Mouse (Mus musculus): ENCODE results near the gene Tbc1d14. TPM values are rescaled to one million over a fixed set of nuclear protein-coding genes. Genes with fewer than 3 reads are reported as not detected.
A peak's percentile ranks its signal among the peaks of the same experiment; 100 is the strongest.

The Tbc1d14 gene
- total RNA-seq, 2 experiments from 2014 or later = 73.1 to 79.2 TPM

DNA sequence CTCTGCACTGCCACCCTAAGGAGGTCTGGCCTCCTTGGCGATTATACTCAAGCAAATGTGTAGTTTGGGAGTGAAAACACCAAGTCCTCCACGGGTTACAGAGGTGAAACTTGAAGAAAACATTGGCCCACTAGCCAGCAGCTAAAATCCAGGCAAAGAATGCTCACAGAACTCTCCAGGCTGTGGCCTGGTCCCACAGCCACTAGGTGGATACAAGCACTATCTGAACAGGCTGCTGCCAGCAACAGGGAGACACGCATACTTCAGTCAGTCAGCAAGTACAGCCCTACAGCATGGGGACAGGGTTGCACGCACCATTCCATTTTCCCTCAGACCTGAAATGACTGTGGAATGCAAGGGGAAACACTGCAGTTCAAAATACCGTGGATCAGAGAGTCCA is 66.8 kb downstream of the Tbc1d14 start:
- no peak for DNase-seq (ENCODE audit: low spot score in 2 of 2)
- intact Hi-C loops (cut with DNase I) = loop anchor here (5.0 kb wide), 1 partner anchor 216 kb away; no protein-coding TSS in a partner anchor

GRCm38 (mm10) chr5:36525216-36525615 is 67.9 kb downstream of the Tbc1d14 start:
- intact Hi-C loops (cut with DNase I) = loop anchor here (5.0 kb wide), 1 partner anchor 217 kb away; no protein-coding TSS in a partner anchor

GRCm38 (mm10) chr5:36523219-36523703 is 69.8 kb downstream of the Tbc1d14 start:
- intact Hi-C loops (cut with DNase I) = no loop called here
- DNase-seq (ENCODE audit: low spot score in 2 of 2) = no peak

More at GRCm38 (mm10) chr5:36525216-36525615, 67.9 kb downstream of the Tbc1d14 start:
- DNase-seq (ENCODE audit: low spot score in 2 of 2) = no peak

GRCm38 (mm10) chr5:36522782-36523181 is 70.3 kb downstream of the Tbc1d14 start:
- intact Hi-C loops (cut with DNase I) = no loop called here
- no peak for DNase-seq (ENCODE audit: low spot score in 2 of 2)

- no peak for DNase-seq (ENCODE audit: low spot score in 2 of 2)
- intact Hi-C loops (cut with DNase I) = no loop called here
Observed at GRCm38 (mm10) chr5:36519751-36520150, 73.3 kb downstream of the Tbc1d14 start.

DNA sequence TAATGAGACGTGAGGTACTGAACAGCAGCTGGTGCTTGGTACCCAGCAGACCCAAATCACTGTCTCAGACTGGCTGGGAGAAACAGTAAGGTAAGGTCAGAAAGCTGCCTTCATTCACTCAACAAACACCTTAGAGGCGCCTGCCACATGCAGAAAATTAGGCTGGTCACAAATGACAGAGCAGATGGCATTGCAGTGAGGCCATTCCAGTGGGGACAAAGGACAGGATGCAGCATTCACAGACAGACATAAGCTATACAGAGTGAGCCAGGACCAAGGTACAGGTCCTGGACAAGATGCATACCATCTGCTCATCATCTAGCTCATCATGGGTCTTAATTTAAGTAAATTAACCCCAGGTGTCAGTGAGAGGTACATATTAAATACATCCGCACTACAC is 75.5 kb downstream of the Tbc1d14 start:
- DNase-seq (ENCODE audit: low spot score in 2 of 2) = no peak
- intact Hi-C loops (cut with DNase I) = no loop called here

DNA sequence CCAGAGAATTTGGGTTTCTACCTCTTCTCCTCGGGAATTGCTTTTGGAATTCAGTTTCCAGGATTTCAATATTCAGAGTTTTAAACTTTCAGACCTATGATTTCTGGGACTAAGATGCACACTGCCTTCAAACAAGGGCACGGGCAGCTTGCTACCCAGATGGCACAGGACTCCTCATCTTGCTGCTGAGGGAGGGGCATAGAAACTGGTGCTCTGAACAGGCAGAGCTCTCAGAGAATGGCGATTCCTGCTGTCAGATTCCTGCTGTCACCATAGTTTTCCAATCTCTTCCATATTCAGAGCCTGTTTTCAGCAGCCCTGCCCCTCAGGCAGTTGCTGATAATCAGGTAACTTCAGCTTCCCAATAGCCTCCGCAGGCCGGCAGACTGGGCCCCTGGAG is 77.5 kb downstream of the Tbc1d14 start:
- DNase-seq (ENCODE audit: low spot score in 2 of 2) = no peak
- intact Hi-C loops (cut with DNase I) = no loop called here

- intact Hi-C loops (cut with DNase I) = no loop called here
- DNase-seq (ENCODE audit: low spot score in 2 of 2) = no peak
Observed at GRCm38 (mm10) chr5:36515126-36515525, 78.0 kb downstream of the Tbc1d14 start.

GRCm38 (mm10) chr5:36510956-36511355 is 82.1 kb downstream of the Tbc1d14 start:
- intact Hi-C loops (cut with DNase I) = no loop called here

GRCm38 (mm10) chr5:36508351-36508750 is 84.7 kb downstream of the Tbc1d14 start:
- no peak for DNase-seq (ENCODE audit: low spot score in 2 of 2)
- intact Hi-C loops (cut with DNase I) = no loop called here

More at GRCm38 (mm10) chr5:36510956-36511355, 82.1 kb downstream of the Tbc1d14 start:
- DNase-seq (ENCODE audit: low spot score in 2 of 2) = no peak

DNA sequence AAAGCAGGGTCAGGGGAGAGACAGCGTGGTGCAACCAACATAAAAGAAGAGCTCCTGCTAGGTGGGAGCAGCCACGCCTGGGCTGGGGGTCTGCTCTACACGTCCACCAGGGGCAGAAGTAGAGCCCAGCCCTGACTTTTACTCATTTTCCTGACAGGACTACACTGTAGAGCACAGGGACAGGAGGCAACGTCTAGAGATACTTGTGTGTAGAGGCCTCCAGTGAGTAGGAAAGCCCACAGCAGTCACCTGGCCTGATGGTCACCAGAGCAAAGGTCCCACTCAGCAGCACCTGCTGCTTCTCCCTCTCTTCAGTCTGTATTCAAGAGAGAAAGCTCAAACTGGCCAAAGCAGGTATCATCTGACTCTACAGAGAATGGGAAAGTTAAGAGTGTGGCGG is 87.4 kb downstream of the Tbc1d14 start:
- no peak for DNase-seq (ENCODE audit: low spot score in 2 of 2)
- intact Hi-C loops (cut with DNase I) = no loop called here

GRCm38 (mm10) chr5:36505235-36505634 is 87.8 kb downstream of the Tbc1d14 start:
- no peak for DNase-seq (ENCODE audit: low spot score in 2 of 2)
- intact Hi-C loops (cut with DNase I) = no loop called here

DNA sequence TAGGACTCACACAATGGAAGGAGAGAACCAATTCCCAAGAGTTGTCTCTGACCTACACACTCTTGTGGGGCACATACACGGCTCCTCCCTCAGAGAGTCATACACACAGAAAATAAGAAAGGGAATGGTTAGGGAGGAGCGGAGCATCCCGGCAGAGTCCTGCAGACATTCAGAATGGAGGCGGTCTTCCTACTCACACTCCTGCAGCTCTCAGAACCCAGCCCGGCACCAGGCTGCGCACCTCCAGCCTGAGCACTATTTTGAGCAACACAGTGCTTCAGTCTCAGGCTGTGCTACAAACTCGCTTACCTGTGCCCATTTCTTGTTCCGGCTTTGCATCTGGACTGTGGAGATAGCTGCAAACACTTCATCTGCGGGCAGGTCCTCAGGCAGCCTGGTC is 98.4 kb downstream of the Tbc1d14 start:
- peak in 1 of 2 experiments; percentile 30 for DNase-seq (ENCODE audit: low spot score in 2 of 2)

DNA sequence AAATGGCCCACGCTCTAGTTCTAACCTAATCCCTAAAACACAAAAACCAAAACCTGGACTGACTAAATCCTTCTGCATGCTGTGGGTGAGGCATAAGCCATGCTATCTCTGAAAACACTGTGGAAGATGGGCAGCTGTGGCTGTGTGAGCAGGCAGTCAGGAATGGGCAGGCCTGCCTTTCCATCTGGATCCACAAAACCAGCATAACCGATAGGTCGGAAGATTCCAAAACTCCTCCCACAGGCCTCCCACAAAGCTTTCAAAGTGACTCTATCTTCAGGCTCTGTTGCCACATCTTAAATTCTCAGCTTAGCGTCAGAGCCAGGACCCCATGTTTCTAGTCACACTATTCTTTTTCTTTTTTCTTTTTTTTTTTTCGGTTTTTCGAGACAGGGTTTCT is 99.2 kb downstream of the Tbc1d14 start:
- peak in 1 of 2 experiments; percentile 59 for DNase-seq (ENCODE audit: low spot score in 2 of 2)
- intact Hi-C loops (cut with DNase I) = no loop called here

More for the DNA sequence above, 98.4 kb downstream of the Tbc1d14 start:
- intact Hi-C loops (cut with DNase I) = no loop called here

- DNase-seq (ENCODE audit: low spot score in 2 of 2) = no peak
- intact Hi-C loops (cut with DNase I) = no loop called here
Observed at GRCm38 (mm10) chr5:36489225-36489624, 103.9 kb downstream of the Tbc1d14 start.

GRCm38 (mm10) chr5:36485306-36485705 is 107.8 kb downstream of the Tbc1d14 start:
- intact Hi-C loops (cut with DNase I) = loop anchor here (2.0 kb wide), 1 partner anchor 21 kb away; the partner anchor contains the start of gene Grpel1
- no peak for DNase-seq (ENCODE audit: low spot score in 2 of 2)

DNA sequence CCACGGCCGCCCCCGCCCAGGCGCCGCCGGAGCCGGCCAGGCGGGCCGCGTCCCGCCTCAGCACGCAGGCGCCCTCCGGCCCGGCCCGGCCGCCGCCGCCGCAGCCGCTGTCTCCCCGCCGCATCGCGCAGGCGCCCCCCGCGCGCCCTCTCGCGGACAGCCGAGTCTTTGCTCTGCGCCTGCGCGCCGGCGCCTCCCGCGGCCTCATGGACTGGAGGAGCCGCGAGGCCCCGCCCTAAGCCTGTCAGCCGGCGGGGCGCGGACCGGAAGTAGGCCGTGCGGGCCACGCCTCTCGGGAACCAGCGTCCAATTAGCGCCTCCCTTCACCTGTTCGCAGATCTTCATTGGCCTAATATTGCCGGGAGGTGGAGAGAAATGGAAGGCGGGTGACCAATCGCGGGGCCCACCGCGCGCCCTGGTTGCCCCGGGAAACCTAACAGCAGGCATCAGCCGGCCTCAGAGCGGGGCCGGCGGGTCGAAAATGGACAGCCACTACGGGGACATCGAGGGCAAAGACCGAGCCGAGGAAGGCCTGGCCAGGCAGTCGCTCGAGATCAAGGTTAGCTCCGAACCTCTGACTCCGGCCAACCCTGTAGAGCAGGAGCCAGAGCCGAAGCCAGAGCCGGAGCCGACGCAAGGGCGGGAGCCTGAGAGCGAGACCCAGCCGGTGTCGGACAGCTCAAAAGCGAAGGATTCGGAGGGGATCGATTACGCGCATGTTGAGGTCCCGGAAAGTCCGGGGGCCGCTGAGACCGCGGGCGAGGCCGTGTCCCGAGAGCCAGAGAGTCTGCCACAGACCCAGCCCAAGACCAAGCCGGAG is 108.7 kb downstream of the Tbc1d14 start, which contains the start of the genes Tada2b and Ccdc96:
Gene Tada2b (minus strand): TSS at position 115 of the 820 bp plus-strand sequence.
Gene Ccdc96 (plus strand): TSS at position 418 of the 820 bp plus-strand sequence.
- intact Hi-C loops (cut with DNase I) = loop anchor here (2.0 to 5.0 kb wide), 2 partner anchors 20 to 98 kb away; partner anchors contain the start of gene Grpel1
- DNase-seq (ENCODE audit: low spot score in 2 of 2) = peak; percentile 98 to 99

DNA sequence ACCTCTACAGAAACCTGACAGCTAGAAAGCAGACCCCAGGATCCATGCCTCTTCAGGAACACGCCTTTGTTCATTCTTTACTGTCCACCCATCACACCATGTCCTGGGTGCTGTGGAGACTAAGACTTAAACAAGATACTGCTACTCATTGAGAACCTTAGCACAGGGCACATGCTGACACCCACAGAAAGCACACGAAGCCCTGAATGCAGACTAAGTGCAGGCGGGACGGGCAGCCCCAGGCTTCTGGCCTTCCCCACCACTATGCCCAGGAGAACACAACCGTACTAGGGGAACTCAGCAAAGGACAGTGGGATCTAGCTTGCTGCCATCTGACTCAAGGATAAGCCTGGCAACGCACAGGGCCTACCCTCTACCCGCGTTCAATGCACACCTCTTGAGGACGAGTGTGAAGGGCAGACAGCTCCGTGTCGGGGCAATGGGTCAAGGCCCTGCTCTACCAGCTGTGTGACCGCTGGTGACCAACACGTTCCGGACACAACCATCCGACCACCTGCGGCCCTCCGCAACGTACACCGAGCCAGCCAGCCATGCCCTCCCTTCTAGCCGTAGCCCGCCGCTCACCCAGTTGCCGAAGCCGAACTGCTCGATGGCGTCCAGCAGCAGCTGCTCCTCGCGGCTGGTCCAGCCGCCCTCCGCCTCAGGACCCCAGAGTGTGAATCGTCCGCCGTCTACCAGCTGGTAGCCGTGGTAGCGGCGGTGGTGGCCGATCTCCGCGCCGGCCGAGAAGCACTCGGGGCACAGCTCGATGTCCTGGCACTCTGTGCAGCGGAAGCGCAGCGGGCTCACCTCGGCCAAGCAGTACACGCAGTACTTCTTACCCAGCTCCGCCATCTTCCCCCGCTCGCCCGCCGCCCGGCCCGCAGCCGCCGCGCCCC is 109.6 kb downstream of the Tbc1d14 start:
- peak; percentile 53 to 57 for DNase-seq (ENCODE audit: low spot score in 2 of 2)
- intact Hi-C loops (cut with DNase I) = loop anchor here (2.0 to 5.0 kb wide), 2 partner anchors 19 to 99 kb away; partner anchors contain the start of gene Grpel1

- DNase-seq (ENCODE audit: low spot score in 2 of 2) = no peak
- intact Hi-C loops (cut with DNase I) = loop anchor here (5.0 kb wide), 1 partner anchor 101 kb away; no protein-coding TSS in a partner anchor
Observed at GRCm38 (mm10) chr5:36481114-36481513, 112.0 kb downstream of the Tbc1d14 start.

All from left cerebral cortex, postnatal 36 days (tissue).